Mouse (Mus musculus) lung, postnatal 0 days (tissue): ENCODE data around the gene Mrpl44.

Experiments
- CTCF ChIP-seq: IDR thresholded peaks from 2 replicates; pipeline ENCODE4 v1.5.1; 2016; ENCODE audit warnings: antibody characterized with exemption, mild to moderate bottlenecking
- EP300 ChIP-seq: IDR thresholded peaks from 2 replicates; pipeline ENCODE4 v1.6.1; 2016; ENCODE audit warnings: antibody characterized with exemption, mild to moderate bottlenecking, control low read depth

- TF ChIP-seq CTCF (no peak), EP300 (no peak)
These were observed 27.8 kb downstream of the Mrpl44 start for GRCm38 (mm10) chr1:79803614-79804013.
